Mouse (Mus musculus) CH12F3 (cell line): ENCODE measurements around the gene Trim21.

Source experiments
- in situ Hi-C: fragments of 300-500 bp; cut with MboI; formaldehyde crosslinking; loops from 2 replicates; pipeline ENCODE4 v1.14.3; 2020; ENCODE audit warnings: low sequenced_read_pairs

The Trim21 gene

GRCm38 (mm10) chr7:102564999-102565997 lies at the start of gene Trim21:
TSS of gene Trim21 (minus strand) at chr7:102565486.
- in situ Hi-C loops, result no loop called here

GRCm38 (mm10) chr7:102597378-102598031 lies 32.2 kb upstream of the Trim21 start, which contains the start of gene Olfr552:
TSS of gene Olfr552 (plus strand) at chr7:102597770.
- in situ Hi-C loops, result no loop called here

GRCm38 (mm10) chr7:102591786-102592185 lies 26.5 kb upstream of the Trim21 start, which contains the start of gene Olfr551:
TSS of gene Olfr551 (minus strand) at chr7:102591886.
- in situ Hi-C loops, result no loop called here

- in situ Hi-C loops, result no loop called here
These were observed 10.7 kb upstream of the Trim21 start for GRCm38 (mm10) chr7:102575998-102576397.

- in situ Hi-C loops, result no loop called here
These were observed 8.0 kb upstream of the Trim21 start for GRCm38 (mm10) chr7:102573174-102573830.

- in situ Hi-C loops, result no loop called here
These were observed 5.9 kb upstream of the Trim21 start, which contains the start of gene Olfr550 for GRCm38 (mm10) chr7:102571142-102571541. TSS of gene Olfr550 (plus strand) at chr7:102571442.

GRCm38 (mm10) chr7:102566219-102566618 lies 933 bp upstream of the Trim21 start:
- in situ Hi-C loops, result no loop called here

- in situ Hi-C loops, result no loop called here
These were observed 12.0 kb downstream of the Trim21 start for GRCm38 (mm10) chr7:102553279-102553678.

- in situ Hi-C loops, result no loop called here
These were observed 15.7 kb downstream of the Trim21 start, which contains the start of gene Olfr549 for GRCm38 (mm10) chr7:102549570-102549969. TSS of gene Olfr549 (plus strand) at chr7:102549870.

- in situ Hi-C loops, result no loop called here
These were observed 24.0 kb downstream of the Trim21 start for GRCm38 (mm10) chr7:102541251-102541650.

GRCm38 (mm10) chr7:102540596-102540995 lies 24.7 kb downstream of the Trim21 start, which contains the start of gene Olfr548-ps1:
TSS of gene Olfr548-ps1 (plus strand) at chr7:102540896.
- in situ Hi-C loops, result no loop called here

GRCm38 (mm10) chr7:102534449-102534848 lies 30.8 kb downstream of the Trim21 start, which contains the start of gene Olfr547:
TSS of gene Olfr547 (plus strand) at chr7:102534749.
- in situ Hi-C loops, result no loop called here

GRCm38 (mm10) chr7:102529052-102529451 lies 36.2 kb downstream of the Trim21 start:
- in situ Hi-C loops, result no loop called here

GRCm38 (mm10) chr7:102517051-102517335 lies 48.3 kb downstream of the Trim21 start:
- in situ Hi-C loops, result no loop called here

- in situ Hi-C loops, result no loop called here
These were observed 48.8 kb downstream of the Trim21 start for GRCm38 (mm10) chr7:102516261-102517050.

- in situ Hi-C loops, result no loop called here
These were observed 51.1 kb downstream of the Trim21 start for GRCm38 (mm10) chr7:102514144-102514543.

GRCm38 (mm10) chr7:102512814-102513435 lies 52.4 kb downstream of the Trim21 start:
- in situ Hi-C loops, result no loop called here

- in situ Hi-C loops, result no loop called here
These were observed 53.4 kb downstream of the Trim21 start for GRCm38 (mm10) chr7:102511927-102512326.

GRCm38 (mm10) chr7:102509726-102510125 lies 55.6 kb downstream of the Trim21 start:
- in situ Hi-C loops, result loop anchor here (10.0 kb wide), 2 partner anchors 125 to 405 kb away; partner anchors contain the start of genes Olfr554 and Olfr571
